Mouse (Mus musculus): ENCODE data around the gene Xpo5. TPM values are rescaled to one million over a fixed set of nuclear protein-coding genes. Genes with fewer than 3 reads are reported as not detected.

Gene Xpo5
- total and polyA plus RNA-seq, 3 experiments = 44.7 to 56.3 (median 55.1) TPM

- in situ Hi-C loops (cut with MboI; ENCODE audit: low pct_ligation_motif_present, low pct_unique_long_range_greater_than_20kb, low sequenced_read_pairs) = no loop called here
- H3K4me1 ChIP-seq (ENCODE audit: control insufficient read depth in 1 of 2, insufficient read depth in 2 of 2) = no peaks in the 10 kb centered on the region; a peak in 1 of 4 replicates
- H3K27me3 ChIP-seq (replicated peaks) = no peaks in the 10 kb centered on the region
- TF ChIP-seq SMC3 (IDR thresholded peaks at IDR 0.05; ENCODE audit: low read depth, low read length) (no peak), CHD1 (IDR thresholded peaks at IDR 0.05; ENCODE audit: low read depth, low read length) (no peak), POLR2AphosphoS2 (IDR thresholded peaks at IDR 0.05; ENCODE audit: low read depth, low read length) (no peak)
- H3K4me2 ChIP-seq (ENCODE audit: insufficient read depth, low read depth, poor library complexity, severe bottlenecking) = no peak overlapping the region
- no peak overlapping the region for H3K4me3 ChIP-seq (replicated peaks in 1 of 3; ENCODE audit: low read depth in 2 of 3, low read length in 2 of 3, poor library complexity in 1 of 3)
- peaks cover 56 to 90% of the 10 kb centered on the region in 2 experiments for H3K36me3 ChIP-seq (replicated peaks in 1 of 2; ENCODE audit: control insufficient read depth in 1 of 2, insufficient read depth in 1 of 2, low read length in 1 of 2)
- dilution Hi-C loops (cut with MboI; ENCODE audit: extremely low pct_ligation_motif_present, extremely low pct_unique_long_range_greater_than_20kb, low sequenced_read_pairs) = no loop called here
- H3K9me3 ChIP-seq (replicated peaks; ENCODE audit: low read length) = no peaks in the 10 kb centered on the region
- no peak overlapping the region for H3K9ac ChIP-seq (ENCODE audit: insufficient read depth, low read depth)
- no peak overlapping the region for H3K27ac ChIP-seq (ENCODE audit: insufficient read depth, low read depth)
- DNase-seq (ENCODE audit: extremely low read depth) = no peak
- no peaks in the 10 kb centered on the region; the same call in 1 of the 2 replicates for H3K79me2 ChIP-seq (replicated peaks; ENCODE audit: control insufficient read depth, extremely low read depth, insufficient read depth, poor library complexity, severe bottlenecking)
Measured at GRCm38 (mm10) chr17:46274465-46274864, 71.9 kb downstream of the Xpo5 start.

- H3K36me3 ChIP-seq (replicated peaks in 1 of 2; ENCODE audit: control insufficient read depth in 1 of 2, insufficient read depth in 1 of 2, low read length in 1 of 2) = peaks cover 50 to 89% of the 10 kb centered on the region in 2 experiments
- dilution Hi-C loops (cut with MboI; ENCODE audit: extremely low pct_ligation_motif_present, extremely low pct_unique_long_range_greater_than_20kb, low sequenced_read_pairs) = no loop called here
- no peak overlapping the region for H3K4me2 ChIP-seq (ENCODE audit: insufficient read depth, low read depth, poor library complexity, severe bottlenecking)
- no peak for DNase-seq (ENCODE audit: extremely low read depth)
- H3K27me3 ChIP-seq (replicated peaks) = no peaks in the 10 kb centered on the region
- H3K9ac ChIP-seq (ENCODE audit: insufficient read depth, low read depth) = no peak overlapping the region
- no peaks in the 10 kb centered on the region; a peak in 1 of 4 replicates for H3K4me1 ChIP-seq (ENCODE audit: control insufficient read depth in 1 of 2, insufficient read depth in 2 of 2)
- H3K79me2 ChIP-seq (replicated peaks; ENCODE audit: control insufficient read depth, extremely low read depth, insufficient read depth, poor library complexity, severe bottlenecking) = no peaks in the 10 kb centered on the region; the same call in 1 of the 2 replicates
- H3K27ac ChIP-seq (ENCODE audit: insufficient read depth, low read depth) = no peak overlapping the region
- TF ChIP-seq CHD1 (IDR thresholded peaks at IDR 0.05; ENCODE audit: low read depth, low read length) = no peak
- no peak for TF ChIP-seq MAFK (IDR thresholded peaks at IDR 0.05; ENCODE audit: insufficient replicate concordance, low read length)
- TF ChIP-seq EP300 (IDR thresholded peaks at IDR 0.05; ENCODE audit: low read length) = no peak
- no peak for TF ChIP-seq ZMIZ1 (IDR thresholded peaks at IDR 0.05; ENCODE audit: low read depth, low read length)
- TF ChIP-seq SMC3 (IDR thresholded peaks at IDR 0.05; ENCODE audit: low read depth, low read length) = no peak
- TF ChIP-seq ELF1 (IDR thresholded peaks at IDR 0.05; ENCODE audit: low read depth, low read length) = no peak
- no peak for TF ChIP-seq MEF2A (IDR thresholded peaks at IDR 0.05; ENCODE audit: borderline replicate concordance, low read depth, low read length)
- no peak for TF ChIP-seq JUND (conservative IDR thresholded peaks at IDR 0.05; ENCODE audit: low read depth, low read length)
- TF ChIP-seq MAX (IDR thresholded peaks at IDR 0.05; ENCODE audit: low read length) = no peak
- TF ChIP-seq IRF4 (IDR thresholded peaks at IDR 0.05; ENCODE audit: low read depth, low read length) = no peak
- TF ChIP-seq SIN3A (IDR thresholded peaks at IDR 0.05; ENCODE audit: low read length) = no peak
- TF ChIP-seq CHD2 (IDR thresholded peaks at IDR 0.05; ENCODE audit: low read length) = no peak
- no peak for TF ChIP-seq NELFE (IDR thresholded peaks at IDR 0.05; ENCODE audit: low read depth, low read length)
- TF ChIP-seq GABPA (IDR thresholded peaks at IDR 0.05; ENCODE audit: insufficient replicate concordance, low read depth, low read length) = no peak
- TF ChIP-seq USF1 (IDR thresholded peaks at IDR 0.05; ENCODE audit: low read depth, low read length) = no peak
- TF ChIP-seq POLR2A (IDR thresholded peaks at IDR 0.05; ENCODE audit: low read depth, low read length) = no peak
- no peak for TF ChIP-seq ZNF384 (IDR thresholded peaks at IDR 0.05; ENCODE audit: low read depth, low read length)
- H3K9me3 ChIP-seq (replicated peaks; ENCODE audit: low read length) = no peaks in the 10 kb centered on the region
- in situ Hi-C loops (cut with MboI; ENCODE audit: low pct_ligation_motif_present, low pct_unique_long_range_greater_than_20kb, low sequenced_read_pairs) = no loop called here
- no peak overlapping the region for H3K4me3 ChIP-seq (replicated peaks in 1 of 3; ENCODE audit: low read depth in 2 of 3, low read length in 2 of 3, poor library complexity in 1 of 3)
Measured at GRCm38 (mm10) chr17:46275034-46275433, 72.5 kb downstream of the Xpo5 start.

All from CH12.LX (cell line).